Mouse (Mus musculus): ENCODE measurements around the gene Rgs4.

DNA sequence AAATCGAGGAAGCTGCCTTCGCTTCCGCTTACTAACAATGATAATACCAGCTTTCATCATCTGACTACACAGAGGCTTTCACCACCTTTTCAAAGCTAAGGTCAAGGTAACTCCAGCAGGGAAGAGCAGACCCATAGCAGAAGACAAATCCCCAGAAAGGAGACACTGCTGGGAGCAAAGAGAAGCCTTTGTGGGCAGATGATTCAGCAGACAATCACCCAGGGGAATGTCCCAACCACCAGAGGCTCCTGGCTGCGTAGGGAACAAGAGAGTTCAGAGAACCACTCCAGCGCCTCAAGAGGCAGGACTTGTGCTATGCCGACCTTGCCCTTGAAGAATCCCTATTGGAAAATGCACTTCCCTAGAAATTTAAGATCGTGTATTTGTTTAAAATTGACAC is 29.1 kb upstream of the Rgs4 start:
- TF ChIP-seq MAFK (IDR thresholded peaks at IDR 0.05; ENCODE audit: insufficient read depth, low read depth, low read length), result no peak
- TF ChIP-seq ZNF384 (IDR thresholded peaks at IDR 0.05; ENCODE audit: low read depth, low read length), result no peak
- TF ChIP-seq HCFC1 (IDR thresholded peaks at IDR 0.05; ENCODE audit: borderline replicate concordance, insufficient read depth, low read length), result no peak
- no peak for TF ChIP-seq ZC3H11A (IDR thresholded peaks at IDR 0.05; ENCODE audit: borderline replicate concordance, low read depth, low read length)
- no peak for TF ChIP-seq CHD2 (IDR thresholded peaks at IDR 0.05; ENCODE audit: low read depth, low read length)

Data from ES-E14 (cell line).